Mouse (Mus musculus) midbrain, embryonic 11.5 days (tissue): ENCODE results near the gene Pcnp. TPM values are rescaled to one million over a fixed set of nuclear protein-coding genes. Genes with fewer than 3 reads are reported as not detected.
A peak's percentile ranks its signal among the peaks of the same experiment; 100 is the strongest.

Experiments used
- ATAC-seq: fragments of 200-750 bp; cut with Nextera tagmentation; 2 replicates; pipeline ENCODE4 v1.8.0; 2017; ENCODE audit warnings: moderate TSS enrichment, moderate library complexity; ENCODE audit not compliant: low FRiP score
- DNase-seq: peaks from one replicate; pipeline ENCODE4 v3.0.0; 2015; ENCODE audit warnings: low spot score; ENCODE audit errors: missing footprints
- H3K27ac ChIP-seq: fragments of 300-500 bp; sonication (generic); 2 replicates; pipeline ENCODE4 v1.5.1; 2014; ENCODE audit warnings: low read depth, low read length
- H3K27me3 ChIP-seq: fragments of 300-500 bp; sonication (generic); 2 replicates; pipeline ENCODE4 v1.6.1; 2014; ENCODE audit warnings: mild to moderate bottlenecking, low read length, moderate library complexity, mixed read lengths; ENCODE audit not compliant: control insufficient read depth, insufficient read depth
- H3K36me3 ChIP-seq: fragments of 300-500 bp; sonication (generic); 2 replicates; pipeline ENCODE4 v1.6.1; 2014; ENCODE audit warnings: mild to moderate bottlenecking, low read length, moderate library complexity, mixed read lengths; ENCODE audit not compliant: control insufficient read depth, insufficient read depth
- H3K4me1 ChIP-seq: fragments of 300-500 bp; sonication (generic); 2 replicates; pipeline ENCODE4 v1.6.1; 2014; ENCODE audit warnings: low read length; ENCODE audit not compliant: control insufficient read depth, insufficient read depth
- H3K4me2 ChIP-seq: fragments of 300-500 bp; sonication (generic); 2 replicates; pipeline ENCODE4 v1.6.1; 2014; ENCODE audit warnings: mild to moderate bottlenecking, moderate library complexity
- H3K4me3 ChIP-seq: fragments of 300-500 bp; sonication (generic); 2 replicates; pipeline ENCODE4 v1.5.1; 2014; ENCODE audit warnings: low read depth, low read length
- H3K9ac ChIP-seq: fragments of 300-500 bp; sonication (generic); 2 replicates; pipeline ENCODE4 v1.6.1; 2014; ENCODE audit warnings: low read length
- H3K9me3 ChIP-seq: fragments of 300-500 bp; sonication (generic); 2 replicates; pipeline ENCODE4 v1.6.1; 2016; ENCODE audit warnings: low read length; ENCODE audit not compliant: control insufficient read depth
- WGBS: fragments of 180-500 bp; shearing (Covaris S2); extraction: QIAGEN DNeasy Blood & Tissue Kit; methylation state at CpG from one replicate; pipeline ENCODE4 v1.1.7; 2014; 5-methylcytosine and 5-hydroxymethylcytosine counted together
- polyA plus RNA-seq: library from polyadenylated mRNA; unstranded; fragments of >200 nt; fragmentation: Nextera tagmentation; extraction: Ambion mirVana; gene quantifications from 2 replicates; pipeline ENCODE4 v1.2.1, GENCODE M21; 2014

Pcnp gene
- polyA plus RNA-seq, 1 experiment from 2014 or later: 384 TPM

- H3K9ac ChIP-seq: no peak overlapping the region
- H3K27me3 ChIP-seq: no peaks in the 10 kb centered on the region
- H3K36me3 ChIP-seq: no peaks in the 10 kb centered on the region
- H3K27ac ChIP-seq: no peak overlapping the region
- H3K4me1 ChIP-seq: no peaks in the 10 kb centered on the region
- no peaks in the 10 kb centered on the region for H3K9me3 ChIP-seq
- no peak overlapping the region for H3K4me2 ChIP-seq
- no peak for ATAC-seq
- peak; percentile 35 for DNase-seq
- H3K4me3 ChIP-seq: no peak overlapping the region
- WGBS: 91% methylated on average over 6 of the region's 6 CpGs
Measured at GRCm38 (mm10) chr16:56068523-56069070, 39.1 kb upstream of the Pcnp start.

GRCm38 (mm10) chr16:56066113-56066512 is 36.6 kb upstream of the Pcnp start:
- Histone ChIP-seq H3K9me3 (no peaks in the 10 kb centered on the region), H3K4me1 (no peaks in the 10 kb centered on the region), H3K27me3 (peaks cover 3% of the 10 kb centered on the region; the same call in 1 of the 2 replicates), H3K9ac (no peak overlapping the region), H3K4me3 (no peak overlapping the region), H3K36me3 (no peaks in the 10 kb centered on the region), H3K27ac (no peak overlapping the region), H3K4me2 (no peak overlapping the region)
- DNase-seq: peak; percentile 31
- 35% methylated on average over 8 of the region's 8 CpGs for WGBS
- no peak for ATAC-seq

- H3K9me3 ChIP-seq: no peaks in the 10 kb centered on the region
- 5% methylated on average over 20 of the region's 20 CpGs for WGBS
- peaks cover 3% of the 10 kb centered on the region; the same call in 1 of the 2 replicates for H3K27me3 ChIP-seq
- no peak overlapping the region; the same call in 1 of the 2 replicates for H3K27ac ChIP-seq
- ATAC-seq (peak; percentile 93), DNase-seq (peak; percentile 97)
- H3K4me3 ChIP-seq: peak overlapping the region; percentile 22; the same call in 1 of the 2 replicates
- peak overlapping the region; percentile 52 for H3K4me2 ChIP-seq
- H3K9ac ChIP-seq: peak overlapping the region; percentile 53
- no peaks in the 10 kb centered on the region for H3K4me1 ChIP-seq
- H3K36me3 ChIP-seq: no peaks in the 10 kb centered on the region
Measured at GRCm38 (mm10) chr16:56064334-56064990, 34.9 kb upstream of the Pcnp start.

GRCm38 (mm10) chr16:56062981-56063380 is 33.4 kb upstream of the Pcnp start:
- H3K9ac ChIP-seq: no peak overlapping the region
- H3K27me3 ChIP-seq: peaks cover 3% of the 10 kb centered on the region; the same call in 1 of the 2 replicates
- H3K27ac ChIP-seq: no peak overlapping the region
- no peak overlapping the region for H3K4me2 ChIP-seq
- H3K9me3 ChIP-seq: no peaks in the 10 kb centered on the region
- peak; percentile 22 for ATAC-seq
- DNase-seq: peak; percentile 81
- WGBS: 42% methylated on average over 11 of the region's 11 CpGs
- H3K4me3 ChIP-seq: no peak overlapping the region
- H3K4me1 ChIP-seq: peaks cover 2% of the 10 kb centered on the region; the same call in 1 of the 2 replicates
- no peaks in the 10 kb centered on the region for H3K36me3 ChIP-seq

GRCm38 (mm10) chr16:56061995-56062594 is 32.6 kb upstream of the Pcnp start:
- H3K4me3 ChIP-seq: no peak overlapping the region
- H3K9me3 ChIP-seq: no peaks in the 10 kb centered on the region
- H3K36me3 ChIP-seq: no peaks in the 10 kb centered on the region
- H3K27me3 ChIP-seq: peaks cover 3% of the 10 kb centered on the region; the same call in 1 of the 2 replicates
- H3K4me1 ChIP-seq: peaks cover 7% of the 10 kb centered on the region; the same call in 1 of the 2 replicates
- ATAC-seq (no peak), DNase-seq (peak; percentile 41)
- WGBS: 78% methylated on average over 7 of the region's 7 CpGs
- no peak overlapping the region for H3K9ac ChIP-seq
- no peak overlapping the region for H3K27ac ChIP-seq
- no peak overlapping the region for H3K4me2 ChIP-seq

- ATAC-seq (0 out of 2 replicates have a peak, but pooled peaks have one; percentile 6), DNase-seq (peak; percentile 78)
- no peak overlapping the region for H3K4me3 ChIP-seq
- H3K27me3 ChIP-seq: peaks cover 3% of the 10 kb centered on the region; the same call in 1 of the 2 replicates
- H3K27ac ChIP-seq: no peak overlapping the region
- H3K4me1 ChIP-seq: peaks cover 7% of the 10 kb centered on the region; the same call in 1 of the 2 replicates
- no peaks in the 10 kb centered on the region for H3K9me3 ChIP-seq
- H3K4me2 ChIP-seq: no peak overlapping the region
- no peak overlapping the region for H3K9ac ChIP-seq
- 63% methylated on average over 10 of the region's 10 CpGs for WGBS
- H3K36me3 ChIP-seq: no peaks in the 10 kb centered on the region
Measured at GRCm38 (mm10) chr16:56058151-56058550, 28.6 kb upstream of the Pcnp start.

GRCm38 (mm10) chr16:56056944-56057590 is 27.5 kb upstream of the Pcnp start:
- DNase-seq: peak; percentile 93

GRCm38 (mm10) chr16:56055911-56056310 is 26.4 kb upstream of the Pcnp start:
- 0 out of 2 replicates have a peak, but pooled peaks have one; percentile 2 for ATAC-seq

More at GRCm38 (mm10) chr16:56056944-56057590, 27.5 kb upstream of the Pcnp start:
- H3K36me3 ChIP-seq: no peaks in the 10 kb centered on the region
- ATAC-seq: peak; percentile 96
- H3K27ac ChIP-seq: no peak overlapping the region
- peaks cover under 1% of the 10 kb centered on the region; the same call in 1 of the 2 replicates for H3K27me3 ChIP-seq
- no peak overlapping the region for H3K9ac ChIP-seq
- H3K4me3 ChIP-seq: no peak overlapping the region
- H3K4me2 ChIP-seq: no peak overlapping the region
- peaks cover 7% of the 10 kb centered on the region; the same call in 1 of the 2 replicates for H3K4me1 ChIP-seq
- 19% methylated on average over 7 of the region's 7 CpGs for WGBS
- H3K9me3 ChIP-seq: no peaks in the 10 kb centered on the region

More at GRCm38 (mm10) chr16:56055911-56056310, 26.4 kb upstream of the Pcnp start:
- Histone ChIP-seq H3K4me1 (peaks cover 7% of the 10 kb centered on the region; the same call in 1 of the 2 replicates), H3K27me3 (no peaks in the 10 kb centered on the region), H3K4me3 (no peak overlapping the region), H3K9me3 (no peaks in the 10 kb centered on the region), H3K27ac (no peak overlapping the region), H3K9ac (no peak overlapping the region), H3K4me2 (no peak overlapping the region), H3K36me3 (no peaks in the 10 kb centered on the region)
- peak; percentile 84 for DNase-seq
- WGBS: 87% methylated on average over 3 of the region's 3 CpGs
